10 mouse cellular contexts compared by ENCODE assay signal in the genomic region with DNA sequence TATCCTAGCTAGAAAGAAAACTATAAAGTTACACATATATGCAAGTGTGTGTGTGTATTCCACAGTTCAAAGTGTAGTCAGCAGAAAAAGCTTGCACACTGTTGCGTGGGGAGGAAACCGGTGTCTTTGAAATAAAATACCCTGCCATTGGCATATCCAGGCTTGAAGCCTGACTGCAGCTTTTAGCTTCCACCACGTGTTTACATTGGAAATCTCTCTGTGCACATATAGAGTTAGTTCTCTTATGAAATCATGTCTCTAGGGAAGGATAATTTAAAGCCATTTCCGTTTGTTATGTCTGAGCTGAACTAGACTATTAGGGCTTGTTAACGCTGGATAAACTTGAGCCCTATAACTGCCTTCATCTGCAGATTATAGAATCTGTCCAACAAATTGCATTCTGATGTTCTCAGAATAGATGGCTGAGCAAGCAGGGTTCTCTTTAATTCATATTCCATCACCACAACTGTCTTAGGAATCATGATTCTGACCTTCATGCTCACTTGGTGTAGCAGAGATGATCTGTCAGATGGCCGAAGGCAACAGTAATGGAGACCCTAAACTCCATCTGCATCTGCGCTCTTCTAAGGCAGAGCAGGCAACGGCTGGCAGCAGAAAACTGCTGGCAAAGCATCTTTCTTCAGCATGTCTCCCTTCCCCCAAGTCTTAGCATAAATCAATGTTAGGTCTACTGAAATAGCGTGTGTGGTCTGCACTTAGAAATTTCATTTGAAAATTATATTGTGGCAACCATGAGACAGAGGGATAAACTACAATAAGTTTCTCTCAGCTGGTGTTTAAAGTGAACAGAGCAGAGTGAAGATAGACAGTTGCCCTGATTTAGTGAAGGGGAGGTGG.
DNase-seq lines count a peak whose midpoint lies in the region; ATAC-seq and TF ChIP-seq lines count a peak whose summit lies in the region.
"Had no signal": no experiment of that assay in that cellular context is flagged by ENCODE, and none has a peak within 500 bp of the region (broad histone marks: within the 10 kb centered on the region; RNA-seq: fewer than 3 reads in every experiment).

No protein-coding gene starts in this region.

- H3K4me2 ChIP-seq in intestine, embryonic 14.5 days (ENCODE audit: low read length): no peak overlapping the region
- no peak overlapping the region for H3K4me2 ChIP-seq in intestine, postnatal 0 days (replicated peaks; ENCODE audit: low read depth)
- peak overlapping the region; percentile 14; the same call in 1 of the 2 replicates for H3K4me2 ChIP-seq in embryonic facial prominence, embryonic 13.5 days
- H3K4me2 ChIP-seq in hindbrain, embryonic 12.5 days (replicated peaks): no peak overlapping the region
- H3K4me2 ChIP-seq in midbrain, postnatal 0 days (ENCODE audit: low read depth, low read length, poor library complexity, severe bottlenecking): no peak overlapping the region

- peak overlapping the region; percentile 75 for H3K27ac ChIP-seq in intestine, embryonic 14.5 days (ENCODE audit: low read depth)
- H3K27ac ChIP-seq in intestine, postnatal 0 days (ENCODE audit: low read depth, low read length): no peak overlapping the region
- H3K27ac ChIP-seq in embryonic facial prominence, embryonic 13.5 days: peak overlapping the region; percentile 78
- peak overlapping the region; percentile 75 for H3K27ac ChIP-seq in hindbrain, embryonic 12.5 days
- no peak overlapping the region for H3K27ac ChIP-seq in midbrain, postnatal 0 days (ENCODE audit: low read depth, low read length)

- H3K9me3 ChIP-seq in intestine, embryonic 14.5 days (ENCODE audit: control insufficient read depth, low read length): no peaks in the 10 kb centered on the region
- no peaks in the 10 kb centered on the region for H3K9me3 ChIP-seq in intestine, postnatal 0 days (ENCODE audit: control insufficient read depth)
- H3K9me3 ChIP-seq in embryonic facial prominence, embryonic 13.5 days: no peaks in the 10 kb centered on the region
- H3K9me3 ChIP-seq in hindbrain, embryonic 12.5 days (replicated peaks): 0 out of 2 replicates have a peak, but pooled peaks cover 2% of the 10 kb centered on the region
- H3K9me3 ChIP-seq in midbrain, postnatal 0 days (ENCODE audit: low read length): no peaks in the 10 kb centered on the region

- H3K27me3 ChIP-seq in intestine, embryonic 14.5 days (replicated peaks; ENCODE audit: control insufficient read depth, insufficient read depth, low read length): no peaks in the 10 kb centered on the region
- H3K27me3 ChIP-seq in intestine, postnatal 0 days (replicated peaks; ENCODE audit: control insufficient read depth, insufficient read depth, low read length): no peaks in the 10 kb centered on the region
- no peaks in the 10 kb centered on the region for H3K27me3 ChIP-seq in embryonic facial prominence, embryonic 13.5 days
- no peaks in the 10 kb centered on the region for H3K27me3 ChIP-seq in hindbrain, embryonic 12.5 days
- H3K27me3 ChIP-seq in midbrain, postnatal 0 days (ENCODE audit: insufficient read depth, low read length): no peaks in the 10 kb centered on the region

- H3K4me3 ChIP-seq in intestine, embryonic 14.5 days (ENCODE audit: low read depth, low read length): no peak overlapping the region
- no peak overlapping the region for H3K4me3 ChIP-seq in intestine, postnatal 0 days (ENCODE audit: low read depth, low read length)
- H3K4me3 ChIP-seq in embryonic facial prominence, embryonic 13.5 days: no peak overlapping the region
- H3K4me3 ChIP-seq in hindbrain, embryonic 12.5 days: no peak overlapping the region
- no peak overlapping the region for H3K4me3 ChIP-seq in midbrain, postnatal 0 days (ENCODE audit: low read depth, low read length)

- TF ChIP-seq CTCF in intestine, postnatal 0 days (IDR thresholded peaks at IDR 0.05; ENCODE audit: low read depth): no peak
- TF ChIP-seq CTCF in midbrain, postnatal 0 days (IDR thresholded peaks at IDR 0.05): no peak

- ATAC-seq in intestine, embryonic 14.5 days (replicated peaks; ENCODE audit: low FRiP score, low TSS enrichment, low read depth): no peak
- ATAC-seq in intestine, postnatal 0 days: no peak
- peak; percentile 64; the same call in 1 of the 2 replicates for ATAC-seq in embryonic facial prominence, embryonic 13.5 days (ENCODE audit: insufficient number of reproducible peaks, insufficient read depth, low FRiP score, low TSS enrichment, low read depth)
- ATAC-seq in hindbrain, embryonic 12.5 days (ENCODE audit: low FRiP score): no peak
- no peak for ATAC-seq in midbrain, postnatal 0 days (ENCODE audit: low FRiP score)
- ATAC-seq: activated CD4-positive, CD25-positive, alpha-beta regulatory T cell, adult 4 months had no signal

- 35% methylated on average over 9 of the region's 9 CpGs for WGBS in intestine, embryonic 14.5 days
- WGBS in intestine, postnatal 0 days: 56% methylated on average over 9 of the region's 9 CpGs
- 12% methylated on average over 9 of the region's 9 CpGs for WGBS in embryonic facial prominence, embryonic 13.5 days
- 57% methylated on average over 9 of the region's 9 CpGs for WGBS in hindbrain, embryonic 12.5 days
- WGBS in midbrain, postnatal 0 days: 55% methylated on average over 9 of the region's 9 CpGs

- no peak overlapping the region for H3K9ac ChIP-seq in intestine, embryonic 14.5 days (ENCODE audit: low read length)
- no peak overlapping the region for H3K9ac ChIP-seq in intestine, postnatal 0 days (ENCODE audit: low read depth, low read length)
- no peak overlapping the region for H3K9ac ChIP-seq in embryonic facial prominence, embryonic 13.5 days
- no peak overlapping the region for H3K9ac ChIP-seq in hindbrain, embryonic 12.5 days
- no peak overlapping the region for H3K9ac ChIP-seq in midbrain, postnatal 0 days (replicated peaks; ENCODE audit: low read length, poor library complexity, severe bottlenecking)

- no peaks in the 10 kb centered on the region for H3K36me3 ChIP-seq in intestine, embryonic 14.5 days (ENCODE audit: control insufficient read depth, insufficient read depth, low read length)
- H3K36me3 ChIP-seq in intestine, postnatal 0 days (ENCODE audit: control insufficient read depth, insufficient read depth): no peaks in the 10 kb centered on the region
- H3K36me3 ChIP-seq in embryonic facial prominence, embryonic 13.5 days: no peaks in the 10 kb centered on the region
- H3K36me3 ChIP-seq in hindbrain, embryonic 12.5 days: no peaks in the 10 kb centered on the region
- no peaks in the 10 kb centered on the region for H3K36me3 ChIP-seq in midbrain, postnatal 0 days (ENCODE audit: insufficient read depth, low read length)

- peaks cover 50% of the 10 kb centered on the region for H3K4me1 ChIP-seq in intestine, embryonic 14.5 days (replicated peaks; ENCODE audit: control insufficient read depth, insufficient read depth, low read length)
- H3K4me1 ChIP-seq in intestine, postnatal 0 days (replicated peaks; ENCODE audit: control insufficient read depth, insufficient read depth, low read length): no peaks in the 10 kb centered on the region
- H3K4me1 ChIP-seq in embryonic facial prominence, embryonic 13.5 days: peaks cover 60% of the 10 kb centered on the region
- H3K4me1 ChIP-seq in hindbrain, embryonic 12.5 days: peaks cover 59% of the 10 kb centered on the region
- peaks cover 7% of the 10 kb centered on the region; the same call in 1 of the 2 replicates for H3K4me1 ChIP-seq in midbrain, postnatal 0 days (ENCODE audit: insufficient read depth, low read length)

- no peak for DNase-seq in intestine, embryonic 14.5 days (ENCODE audit: low spot score)
- DNase-seq in midbrain, postnatal 0 days (ENCODE audit: low spot score): peak; percentile 53
- no peak for DNase-seq in right cerebral cortex, adult 2 months (ENCODE audit: low spot score in 2 of 2)
- DNase-seq in spleen, adult 18-20 months: no peak
- DNase-seq in spleen, postnatal 4 days (ENCODE audit: low spot score in 2 of 2): no peak
- DNase-seq: cerebellum, adult 11 months had no signal

Comparison
In these comparisons a context has a peak if more than half of its experiments do, and no peak if none do; other contexts are left out.
1. H3K27ac ChIP-seq: peak in intestine, embryonic 14.5 days (single experiment), embryonic facial prominence, embryonic 13.5 days (single experiment) and hindbrain, embryonic 12.5 days (single experiment); none in intestine, postnatal 0 days (single experiment) and midbrain, postnatal 0 days (single experiment).